Mouse (Mus musculus) MEL (cell line): Measurements from ENCODE around the gene Lrp6.

Experiments
- CTCF ChIP-seq, 3 experiments: IDR thresholded peaks in 2 of 3; conservative IDR thresholded peaks in 1 of 3; 2 replicates each; pipeline ENCODE4 v1.5.1; 2011 to 2012; ENCODE audit warnings: low read length in 3 of 3, low read depth in 2 of 3, mild to moderate bottlenecking in 2 of 3, improper control_type of control experiment in 1 of 3, inconsistent platforms in 1 of 3, mixed read lengths in 1 of 3, moderate library complexity in 1 of 3; ENCODE audit not compliant: control insufficient read depth in 1 of 3, insufficient read depth in 1 of 3, poor library complexity in 1 of 3, severe bottlenecking in 1 of 3
- EP300 ChIP-seq, 2 experiments: IDR thresholded peaks; 2 replicates each; pipeline ENCODE4 v1.6.1; 2011; ENCODE audit warnings: improper control_type of control experiment in 2 of 2, low read length in 2 of 2, low read depth in 1 of 2, mild to moderate bottlenecking in 1 of 2
- KAT2A ChIP-seq: conservative IDR thresholded peaks from 2 replicates; pipeline ENCODE4 v1.6.1; 2012; ENCODE audit warnings: low read depth, low read length, improper control_type of control experiment, inconsistent platforms
- MAZ ChIP-seq: IDR thresholded peaks from 2 replicates; pipeline ENCODE4 v1.6.1; 2012; ENCODE audit warnings: low read depth, mild to moderate bottlenecking, inconsistent platforms, low read length, improper control_type of control experiment
- POLR2AphosphoS2 ChIP-seq: IDR thresholded peaks from 2 replicates; pipeline ENCODE4 v1.6.1; 2011; ENCODE audit warnings: low read length, improper control_type of control experiment

GRCm38 (mm10) chr6:134564539-134564938, 2.2 kb downstream of the Lrp6 start:
- TF ChIP-seq POLR2AphosphoS2 (no peak), CTCF (IDR thresholded peaks at IDR 0.05 in 2 of 3, conservative IDR thresholded peaks at IDR 0.05 in 1 of 3; ENCODE audit: control insufficient read depth in 1 of 3, insufficient read depth in 1 of 3, low read depth in 2 of 3, low read length in 3 of 3, poor library complexity in 1 of 3, severe bottlenecking in 1 of 3) (no peak), KAT2A (no peak), EP300 (IDR thresholded peaks at IDR 0.05; ENCODE audit: low read depth in 1 of 2, low read length in 2 of 2) (no peak), MAZ (no peak)
